Mouse (Mus musculus): Measurements from ENCODE around the gene Lpcat3. TPM values are rescaled to one million over a fixed set of nuclear protein-coding genes. Genes with fewer than 3 reads are reported as not detected.

Lpcat3 gene
- polyA plus RNA-seq, 1 experiment: 282 TPM

DNA sequence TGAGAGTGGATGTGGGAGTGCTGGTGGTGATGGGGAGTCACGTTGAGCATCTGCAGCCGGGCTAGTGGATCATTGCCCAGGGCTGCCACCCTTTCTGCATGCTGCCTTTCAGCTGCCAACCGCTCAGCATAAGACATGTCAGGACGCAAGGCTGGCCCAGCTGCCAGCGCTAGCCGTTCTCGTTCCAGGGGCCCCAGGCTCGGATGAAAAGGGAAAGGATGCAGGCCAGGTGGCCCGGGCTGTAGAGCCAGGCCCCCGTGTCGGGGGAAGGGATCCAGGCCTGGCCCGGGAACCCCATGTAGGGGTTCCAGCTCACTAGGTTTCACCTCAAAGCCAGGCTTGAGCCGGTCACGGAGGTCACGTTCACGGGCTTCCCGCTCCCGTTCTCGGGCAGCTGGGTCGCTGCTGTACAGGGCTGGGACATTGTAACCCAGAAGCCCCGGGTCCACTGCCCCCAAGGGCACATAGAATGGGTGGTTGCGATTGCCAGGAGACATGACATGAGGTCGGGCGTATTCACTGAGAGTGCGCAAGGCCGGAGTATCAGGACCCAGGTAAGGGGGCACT, 82.0 kb downstream of the Lpcat3 start:
- TF ChIP-seq POLR2A (IDR thresholded peaks at IDR 0.05; ENCODE audit: control insufficient read depth, low read depth, low read length) (no peak), CTCF (IDR thresholded peaks at IDR 0.05; ENCODE audit: control insufficient read depth, insufficient read depth, insufficient replicate concordance, low read depth, low read length) (no peak)
- Histone ChIP-seq H3K4me3 (ENCODE audit: control insufficient read depth, low read depth, low read length) (peak overlapping the region; percentile 85), H3K36me3 (ENCODE audit: control insufficient read depth, insufficient read depth, low read length) (no peaks in the 10 kb centered on the region), H3K27me3 (ENCODE audit: control insufficient read depth, insufficient read depth, low read length) (no peaks in the 10 kb centered on the region), H3K27ac (ENCODE audit: control insufficient read depth, insufficient read depth, low read depth, low read length) (peak overlapping the region; percentile 50), H3K4me1 (ENCODE audit: control insufficient read depth, insufficient read depth, low read length) (peaks cover 26% of the 10 kb centered on the region)

DNA sequence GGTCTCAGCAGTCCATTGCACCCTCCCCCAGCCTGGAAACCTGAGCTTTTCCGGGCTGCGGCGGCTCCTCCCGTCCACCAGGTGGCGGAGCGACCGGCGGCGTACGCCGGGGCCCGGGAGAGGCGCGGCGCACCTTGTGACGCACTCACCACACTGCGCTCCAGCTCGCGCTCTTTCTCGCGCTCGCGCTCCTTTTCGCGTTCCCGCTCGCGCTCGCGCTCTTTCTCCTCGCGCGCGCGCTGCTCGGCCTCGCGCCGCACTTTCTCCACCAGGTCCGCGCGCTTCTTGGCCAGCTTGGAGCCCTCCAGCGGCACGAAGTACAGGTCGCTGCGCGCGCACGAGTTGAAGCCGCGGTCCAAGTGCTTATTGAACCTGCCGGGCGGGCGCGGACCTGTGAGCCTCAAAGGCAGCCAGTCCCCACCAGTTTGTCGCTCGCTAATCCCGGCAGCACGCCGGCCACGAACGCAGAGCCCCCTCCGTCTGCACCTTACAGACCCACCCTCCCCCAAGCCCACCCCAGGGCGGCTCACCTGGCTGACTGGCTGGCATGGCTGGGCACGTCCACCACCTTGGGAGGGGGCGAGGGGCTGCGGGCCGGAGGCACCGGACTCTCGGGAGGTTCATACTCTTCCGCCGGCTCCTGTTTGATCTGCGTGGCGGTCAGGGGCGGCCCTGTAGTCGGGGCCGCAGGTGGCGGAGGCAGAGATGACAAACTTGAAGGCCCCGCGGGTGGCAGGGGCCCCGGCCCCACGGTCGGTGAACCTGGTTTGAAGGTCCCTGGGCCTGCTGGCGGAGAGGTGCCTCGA, 82.9 kb downstream of the Lpcat3 start:
- TF ChIP-seq CTCF (IDR thresholded peaks at IDR 0.05; ENCODE audit: control insufficient read depth, insufficient read depth, insufficient replicate concordance, low read depth, low read length) (peak; percentile 74; the same call in 1 of the 2 replicates), POLR2A (IDR thresholded peaks at IDR 0.05; ENCODE audit: control insufficient read depth, low read depth, low read length) (peak; percentile 47)
- Histone ChIP-seq H3K27ac (ENCODE audit: control insufficient read depth, insufficient read depth, low read depth, low read length) (peak overlapping the region; percentile 59), H3K4me3 (ENCODE audit: control insufficient read depth, low read depth, low read length) (peak overlapping the region; percentile 85), H3K4me1 (ENCODE audit: control insufficient read depth, insufficient read depth, low read length) (peaks cover 20% of the 10 kb centered on the region), H3K36me3 (ENCODE audit: control insufficient read depth, insufficient read depth, low read length) (no peaks in the 10 kb centered on the region), H3K27me3 (ENCODE audit: control insufficient read depth, insufficient read depth, low read length) (no peaks in the 10 kb centered on the region)

DNA sequence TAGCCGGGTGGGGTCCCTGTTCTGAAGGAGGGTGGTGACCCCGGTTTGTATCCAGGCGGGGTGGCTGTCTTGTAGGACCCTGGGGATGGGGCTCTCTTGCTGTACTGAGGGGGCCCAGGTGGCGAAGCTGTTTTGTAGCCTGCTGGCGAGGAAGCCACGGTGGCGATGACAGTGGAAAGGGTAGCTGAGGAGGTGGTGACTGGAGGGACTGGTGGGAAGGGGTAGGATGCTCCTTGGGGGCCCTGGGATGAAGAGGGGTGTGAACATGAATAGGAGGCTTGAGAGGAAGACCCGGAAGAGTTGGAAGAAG, 83.4 kb downstream of the Lpcat3 start:
- H3K36me3 ChIP-seq (ENCODE audit: control insufficient read depth, insufficient read depth, low read length): no peaks in the 10 kb centered on the region
- TF ChIP-seq POLR2A (IDR thresholded peaks at IDR 0.05; ENCODE audit: control insufficient read depth, low read depth, low read length) (no peak), CTCF (IDR thresholded peaks at IDR 0.05; ENCODE audit: control insufficient read depth, insufficient read depth, insufficient replicate concordance, low read depth, low read length) (no peak)
- H3K27ac ChIP-seq (ENCODE audit: control insufficient read depth, insufficient read depth, low read depth, low read length): no peak overlapping the region

DNA sequence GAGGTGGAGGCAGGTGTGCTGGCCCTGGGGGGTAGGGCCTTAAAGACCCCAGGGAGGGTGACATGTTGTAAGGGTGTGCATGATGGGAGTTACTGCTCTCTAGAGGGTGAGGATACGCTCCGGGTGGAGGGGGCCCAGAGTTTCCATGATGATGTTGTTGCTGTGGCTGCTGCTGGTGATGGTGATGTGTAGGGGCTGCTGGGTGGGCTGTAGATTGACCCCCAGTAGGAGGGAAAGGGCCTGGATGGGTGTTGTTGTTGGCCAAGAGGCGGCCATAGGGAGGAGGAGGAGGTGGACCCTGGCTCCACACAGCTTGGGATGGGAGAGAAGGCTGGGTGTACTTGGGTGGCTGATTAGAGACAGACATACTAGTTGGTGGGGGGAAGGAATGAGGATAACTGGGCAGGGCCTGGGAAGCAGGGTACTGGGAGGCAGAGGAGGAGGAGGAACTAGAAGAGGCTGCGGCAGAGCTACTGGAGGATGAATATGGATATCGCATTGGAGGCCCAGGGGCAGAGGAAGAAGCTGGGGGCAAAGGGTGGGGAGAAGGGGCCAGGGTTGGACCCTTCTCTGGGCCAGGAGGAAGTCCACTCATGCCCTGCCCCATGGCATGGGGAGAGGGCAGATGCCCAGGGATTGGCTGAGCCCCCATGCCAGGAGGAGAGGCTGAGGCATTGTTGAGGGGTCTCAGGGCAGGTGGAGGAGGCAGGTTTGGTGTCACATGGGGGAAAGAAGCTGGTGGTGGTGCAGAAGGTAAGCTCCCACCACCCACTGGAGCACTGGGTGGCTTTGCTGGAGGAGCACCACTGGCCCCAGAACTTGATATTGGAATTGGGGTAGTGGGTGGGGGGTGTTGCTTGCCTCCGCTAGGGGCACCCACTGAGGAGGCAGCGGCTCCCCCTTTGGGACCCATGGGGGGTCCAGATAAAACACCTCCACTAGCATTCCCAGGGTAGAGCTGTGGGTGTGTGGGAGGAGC, 84.1 kb downstream of the Lpcat3 start:
- no peaks in the 10 kb centered on the region for H3K36me3 ChIP-seq (ENCODE audit: control insufficient read depth, insufficient read depth, low read length)
- no peak overlapping the region for H3K4me3 ChIP-seq (ENCODE audit: control insufficient read depth, low read depth, low read length)
- H3K27ac ChIP-seq (ENCODE audit: control insufficient read depth, insufficient read depth, low read depth, low read length): no peak overlapping the region
- TF ChIP-seq POLR2A (IDR thresholded peaks at IDR 0.05; ENCODE audit: control insufficient read depth, low read depth, low read length) (no peak), CTCF (IDR thresholded peaks at IDR 0.05; ENCODE audit: control insufficient read depth, insufficient read depth, insufficient replicate concordance, low read depth, low read length) (no peak)
- peaks cover 18% of the 10 kb centered on the region for H3K4me1 ChIP-seq (ENCODE audit: control insufficient read depth, insufficient read depth, low read length)
- H3K27me3 ChIP-seq (ENCODE audit: control insufficient read depth, insufficient read depth, low read length): no peaks in the 10 kb centered on the region

More for the DNA sequence above, 83.4 kb downstream of the Lpcat3 start:
- H3K4me1 ChIP-seq (ENCODE audit: control insufficient read depth, insufficient read depth, low read length): peaks cover 20% of the 10 kb centered on the region
- no peaks in the 10 kb centered on the region for H3K27me3 ChIP-seq (ENCODE audit: control insufficient read depth, insufficient read depth, low read length)
- peak overlapping the region; percentile 85 for H3K4me3 ChIP-seq (ENCODE audit: control insufficient read depth, low read depth, low read length)

DNA sequence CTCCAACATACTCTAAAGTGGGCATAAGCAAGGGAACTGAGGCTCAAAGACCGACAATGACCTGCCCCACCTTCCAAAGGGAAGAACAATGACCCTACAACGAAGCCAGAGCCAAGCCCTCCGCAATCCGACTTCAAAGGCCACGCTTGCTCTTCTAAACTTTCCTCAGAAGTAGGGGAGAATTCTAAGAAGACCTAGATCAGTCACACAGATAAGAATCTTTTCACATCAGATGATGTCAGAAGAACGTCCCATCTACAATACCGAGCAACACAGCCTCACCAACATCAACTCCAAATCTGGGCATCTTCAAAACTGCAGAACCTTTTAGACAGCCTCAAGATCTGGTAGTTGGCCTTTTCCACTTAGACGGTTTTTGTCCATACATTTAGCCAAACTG, 87.6 kb downstream of the Lpcat3 start:
- Histone ChIP-seq H3K4me1 (ENCODE audit: control insufficient read depth, insufficient read depth, low read length) (peaks cover 12% of the 10 kb centered on the region), H3K27me3 (ENCODE audit: control insufficient read depth, insufficient read depth, low read length) (no peaks in the 10 kb centered on the region), H3K27ac (ENCODE audit: control insufficient read depth, insufficient read depth, low read depth, low read length) (no peak overlapping the region), H3K4me3 (ENCODE audit: control insufficient read depth, low read depth, low read length) (no peak overlapping the region), H3K36me3 (ENCODE audit: control insufficient read depth, insufficient read depth, low read length) (no peaks in the 10 kb centered on the region)
- TF ChIP-seq CTCF (IDR thresholded peaks at IDR 0.05; ENCODE audit: control insufficient read depth, insufficient read depth, insufficient replicate concordance, low read depth, low read length) (no peak), POLR2A (IDR thresholded peaks at IDR 0.05; ENCODE audit: control insufficient read depth, low read depth, low read length) (no peak)

DNA sequence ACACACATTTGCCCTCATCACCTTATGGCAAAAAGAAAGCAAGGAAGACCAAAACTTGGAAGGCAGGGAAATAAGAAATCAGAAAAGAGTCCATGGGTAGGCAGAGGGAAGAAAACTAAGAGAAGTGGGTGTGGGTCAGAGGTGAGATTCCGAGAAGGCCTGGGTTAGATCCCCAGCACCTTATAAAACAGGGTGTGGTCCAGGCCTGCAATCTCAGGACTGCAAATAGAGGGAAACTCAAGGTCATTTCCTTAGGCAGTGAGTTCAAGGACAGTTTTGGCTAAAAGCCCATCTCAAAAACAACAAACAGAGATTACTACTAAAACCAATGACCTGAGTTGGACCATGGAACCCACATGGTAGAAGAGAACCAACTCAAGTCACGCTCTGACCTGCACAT, 91.0 kb downstream of the Lpcat3 start:
- no peak overlapping the region for H3K4me3 ChIP-seq (ENCODE audit: control insufficient read depth, low read depth, low read length)
- no peaks in the 10 kb centered on the region; the same call in 1 of the 2 replicates for H3K27me3 ChIP-seq (ENCODE audit: control insufficient read depth, insufficient read depth, low read length)
- H3K4me1 ChIP-seq (ENCODE audit: control insufficient read depth, insufficient read depth, low read length): peaks cover 10% of the 10 kb centered on the region
- no peak overlapping the region for H3K27ac ChIP-seq (ENCODE audit: control insufficient read depth, insufficient read depth, low read depth, low read length)
- TF ChIP-seq POLR2A (IDR thresholded peaks at IDR 0.05; ENCODE audit: control insufficient read depth, low read depth, low read length): no peak
- TF ChIP-seq CTCF (IDR thresholded peaks at IDR 0.05; ENCODE audit: control insufficient read depth, insufficient read depth, insufficient replicate concordance, low read depth, low read length): no peak
- no peaks in the 10 kb centered on the region for H3K36me3 ChIP-seq (ENCODE audit: control insufficient read depth, insufficient read depth, low read length)

Other genes starting within 250 kb of the Lpcat3 start
- 32.9 and 33.2 TPM in 2 replicates for gene Pex5, start 248.0 kb upstream of the Lpcat3 start, polyA plus RNA-seq (2012; rRNA removed)
- gene Clstn3, start 198.2 kb upstream of the Lpcat3 start, polyA plus RNA-seq (2012; rRNA removed): 4.4 and 4.7 TPM in 2 replicates
- gene C1rl, start 169.9 kb upstream of the Lpcat3 start, polyA plus RNA-seq (2012; rRNA removed): 0.64 and 0.89 TPM in 2 replicates
- gene C1ra, start 150.6 kb upstream of the Lpcat3 start, polyA plus RNA-seq (2012; rRNA removed): 4.3 and 5.5 TPM in 2 replicates
- 9.4 and 10.5 TPM in 2 replicates for gene C1s1, start 120.7 kb upstream of the Lpcat3 start, polyA plus RNA-seq (2012; rRNA removed)
- 0.05 and 0.06 TPM in 2 replicates for gene C1rb, start 92.7 kb upstream of the Lpcat3 start, polyA plus RNA-seq (2012; rRNA removed)
- 0.19 and 0.32 TPM in 2 replicates for gene C1s2, start 26.9 kb upstream of the Lpcat3 start, polyA plus RNA-seq (2012; rRNA removed)
- 39.9 and 44.1 TPM in 2 replicates for gene Emg1, start 49.2 kb downstream of the Lpcat3 start, polyA plus RNA-seq (2012; rRNA removed)
- gene Phb2, start 49.3 kb downstream of the Lpcat3 start, polyA plus RNA-seq (2012; rRNA removed): 47.6 and 50.5 TPM in 2 replicates
- gene Ptpn6, start 75.7 kb downstream of the Lpcat3 start, polyA plus RNA-seq (2012; rRNA removed): 1.4 and 1.9 TPM in 2 replicates
- 207 and 220 TPM in 2 replicates for gene Grcc10, start 78.3 kb downstream of the Lpcat3 start, polyA plus RNA-seq (2012; rRNA removed)
- 0.05 TPM in 1 of 2 replicates, not detected in the other for gene Gm45234, start 93.0 kb downstream of the Lpcat3 start, polyA plus RNA-seq (2012; rRNA removed)
- 69.3 and 76.1 TPM in 2 replicates for gene Atn1, start 93.5 kb downstream of the Lpcat3 start, polyA plus RNA-seq (2012; rRNA removed)
- 0.51 and 0.63 TPM in 2 replicates for gene Eno2, start 106.6 kb downstream of the Lpcat3 start, polyA plus RNA-seq (2012; rRNA removed)
- 105 and 106 TPM in 2 replicates for gene Lrrc23, start 116.7 kb downstream of the Lpcat3 start, polyA plus RNA-seq (2012; rRNA removed)
- 63.6 and 78.1 TPM in 2 replicates for gene Spsb2, start 145.6 kb downstream of the Lpcat3 start, polyA plus RNA-seq (2012; rRNA removed)
- 471 and 473 TPM in 2 replicates for gene Tpi1, start 151.3 kb downstream of the Lpcat3 start, polyA plus RNA-seq (2012; rRNA removed)
- 37.4 and 41.2 TPM in 2 replicates for gene Usp5, start 166.5 kb downstream of the Lpcat3 start, polyA plus RNA-seq (2012; rRNA removed)
- 218 and 250 TPM in 2 replicates for gene Cdca3, start 166.5 kb downstream of the Lpcat3 start, polyA plus RNA-seq (2012; rRNA removed)
- gene Gnb3, start 177.2 kb downstream of the Lpcat3 start, polyA plus RNA-seq (2012; rRNA removed): 0.07 TPM in 1 of 2 replicates, not detected in the other
- 1.5 and 2.8 TPM in 2 replicates for gene P3h3, start 194.7 kb downstream of the Lpcat3 start, polyA plus RNA-seq (2012; rRNA removed)
- gene Gpr162, start 201.0 kb downstream of the Lpcat3 start, polyA plus RNA-seq (2012; rRNA removed): 9.0 and 9.6 TPM in 2 replicates
- gene Cd4, start 225.2 kb downstream of the Lpcat3 start, polyA plus RNA-seq (2012; rRNA removed): 0.53 and 0.67 TPM in 2 replicates
- gene Lag3, start 248.7 kb downstream of the Lpcat3 start, polyA plus RNA-seq (2012; rRNA removed): 0.11 and 0.12 TPM in 2 replicates